ENCODE assay signal across 8 mouse cellular contexts in the genomic region with DNA sequence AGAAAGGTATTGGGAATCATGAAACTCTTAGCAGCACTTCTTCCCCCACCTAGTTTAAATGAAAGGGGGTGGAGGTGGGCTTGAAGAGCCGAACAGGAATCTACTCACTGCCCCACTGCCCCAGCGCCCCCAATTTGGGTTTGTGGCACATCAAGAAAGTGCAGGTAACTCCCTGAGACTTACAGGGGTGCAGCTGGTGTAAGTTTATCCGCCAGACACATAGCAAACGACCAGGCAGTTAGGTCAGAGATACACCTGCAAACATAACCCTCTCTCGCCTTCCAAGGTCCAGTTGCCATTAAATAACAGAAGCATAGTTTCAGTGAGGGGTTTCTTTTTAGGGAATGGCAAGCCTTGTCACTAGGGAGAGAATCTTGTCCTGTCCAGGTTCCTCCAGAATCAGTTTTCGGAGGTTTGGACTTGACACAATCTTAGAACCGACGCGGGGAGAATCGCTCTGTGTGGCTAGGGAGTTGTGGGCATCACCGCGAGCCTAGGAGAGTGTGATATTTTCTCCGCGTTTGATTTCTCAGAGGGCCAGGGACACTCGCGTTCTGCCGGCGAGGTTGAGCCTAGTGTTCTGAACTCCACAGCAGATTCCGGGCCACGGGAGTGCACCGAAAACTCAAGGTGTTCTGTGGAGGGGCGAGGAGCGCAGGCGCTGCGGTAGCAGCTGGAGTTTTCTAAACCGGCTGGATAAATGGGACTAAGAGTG. TPM values are rescaled to one million over a fixed set of nuclear protein-coding genes. Genes with fewer than 3 reads are reported as not detected.
A peak's percentile ranks its signal among the peaks of the same experiment; 100 is the strongest.
DNase-seq lines count a peak whose midpoint lies in the region; ATAC-seq and TF ChIP-seq lines count a peak whose summit lies in the region.

No protein-coding gene starts in this region.

- TF ChIP-seq CTCF in midbrain, postnatal 0 days (IDR thresholded peaks at IDR 0.05) = no peak

- no peaks in the 10 kb centered on the region for H3K36me3 ChIP-seq in heart, embryonic 16.5 days (ENCODE audit: control insufficient read depth, insufficient read depth)
- no peaks in the 10 kb centered on the region for H3K36me3 ChIP-seq in hindbrain, embryonic 15.5 days
- H3K36me3 ChIP-seq in midbrain, postnatal 0 days (ENCODE audit: insufficient read depth, low read length) = no peaks in the 10 kb centered on the region

- no peaks in the 10 kb centered on the region for H3K9me3 ChIP-seq in heart, embryonic 16.5 days (replicated peaks; ENCODE audit: control insufficient read depth, low read length)
- H3K9me3 ChIP-seq in hindbrain, embryonic 15.5 days = no peaks in the 10 kb centered on the region
- no peaks in the 10 kb centered on the region for H3K9me3 ChIP-seq in midbrain, postnatal 0 days (ENCODE audit: low read length)

- H3K27me3 ChIP-seq in heart, embryonic 16.5 days (ENCODE audit: control insufficient read depth, insufficient read depth, low read length) = peaks cover 82% of the 10 kb centered on the region
- peaks cover 18% of the 10 kb centered on the region for H3K27me3 ChIP-seq in hindbrain, embryonic 15.5 days
- H3K27me3 ChIP-seq in midbrain, postnatal 0 days (ENCODE audit: insufficient read depth, low read length) = peaks cover 11% of the 10 kb centered on the region; the same call in 1 of the 2 replicates

- 2% methylated on average over 26 of the region's 26 CpGs for WGBS in heart, embryonic 16.5 days
- under 1% methylated on average over 26 of the region's 26 CpGs for WGBS in hindbrain, embryonic 15.5 days
- under 1% methylated on average over 26 of the region's 26 CpGs for WGBS in midbrain, postnatal 0 days

- intact Hi-C loops in heart, postnatal 10 days (cut with DNase I) = no loop called here

- H3K9ac ChIP-seq in heart, embryonic 16.5 days (ENCODE audit: low read length) = no peak overlapping the region
- H3K9ac ChIP-seq in hindbrain, embryonic 15.5 days = peak overlapping the region; percentile 73
- peak overlapping the region; percentile 60 for H3K9ac ChIP-seq in midbrain, postnatal 0 days (replicated peaks; ENCODE audit: low read length, poor library complexity, severe bottlenecking)

- peaks cover 9% of the 10 kb centered on the region for H3K4me1 ChIP-seq in heart, embryonic 16.5 days (ENCODE audit: control insufficient read depth, insufficient read depth, low read length)
- peaks cover 25% of the 10 kb centered on the region for H3K4me1 ChIP-seq in hindbrain, embryonic 15.5 days (replicated peaks)
- no peaks in the 10 kb centered on the region; the same call in 1 of the 2 replicates for H3K4me1 ChIP-seq in midbrain, postnatal 0 days (ENCODE audit: insufficient read depth, low read length)

- H3K27ac ChIP-seq in heart, embryonic 16.5 days (ENCODE audit: low read length) = no peak overlapping the region
- H3K27ac ChIP-seq in hindbrain, embryonic 15.5 days (replicated peaks) = peak overlapping the region; percentile 89
- H3K27ac ChIP-seq in midbrain, postnatal 0 days (ENCODE audit: low read depth, low read length) = peak overlapping the region; percentile 78

- H3K4me2 ChIP-seq in heart, embryonic 16.5 days (ENCODE audit: low read depth, low read length) = peak overlapping the region; percentile 55
- H3K4me2 ChIP-seq in hindbrain, embryonic 15.5 days = peak overlapping the region; percentile 81
- H3K4me2 ChIP-seq in midbrain, postnatal 0 days (ENCODE audit: low read depth, low read length, poor library complexity, severe bottlenecking) = peak overlapping the region; percentile 89

- no peak for DNase-seq in heart, postnatal 10 days
- peak; percentile 6 for DNase-seq in embryo, embryonic 9.5 days (ENCODE audit: extremely low spot score)
- no peak for DNase-seq in midbrain, postnatal 0 days (ENCODE audit: low spot score)
- no peak for DNase-seq in urinary bladder, postnatal 10 days (ENCODE audit: low spot score)
- no peak for DNase-seq in spleen, postnatal 4 days (ENCODE audit: low spot score in 2 of 2)
- DNase-seq in cerebellum, adult 9-10 months = no peak

- ATAC-seq in heart, embryonic 16.5 days (replicated peaks; ENCODE audit: extremely low read depth, insufficient read depth, low FRiP score) = no peak
- no peak for ATAC-seq in hindbrain, embryonic 15.5 days (ENCODE audit: low FRiP score, low read depth)
- ATAC-seq in midbrain, postnatal 0 days (ENCODE audit: low FRiP score) = no peak; the same call in 1 of the 2 replicates

- H3K4me3 ChIP-seq in heart, embryonic 16.5 days (ENCODE audit: low read length) = peak overlapping the region; percentile 33
- peak overlapping the region; percentile 63 for H3K4me3 ChIP-seq in hindbrain, embryonic 15.5 days
- peak overlapping the region; percentile 58 for H3K4me3 ChIP-seq in midbrain, postnatal 0 days (ENCODE audit: low read depth, low read length)

RNA-seq across cellular contexts. Expression of gene Nxph1, which starts 2.5 kb away (rescaled TPM):
- polyA plus RNA-seq in heart, embryonic 16.5 days (2015; fragmentation: Nextera tagmentation; extraction: Ambion mirVana) = 0.09 and 0.22 TPM in 2 replicates
- total RNA-seq in heart, postnatal 10 days (2021) = not detected
- 84.8 and 85.6 TPM in 2 replicates for polyA plus RNA-seq in hindbrain, embryonic 15.5 days (2015; fragmentation: Nextera tagmentation; extraction: Ambion mirVana)
- total RNA-seq in midbrain, postnatal 0 days (2014; rRNA removed) = 75.5 and 77.7 TPM in 2 replicates
- 103 and 104 TPM in 2 replicates for polyA plus RNA-seq in midbrain, postnatal 0 days (2015; fragmentation: Nextera tagmentation; extraction: Ambion mirVana)

Comparison
In these comparisons a context has a peak if more than half of its experiments do, and no peak if none do; other contexts are left out.
1. RNA of gene Nxph1, which starts 2.5 kb away (polyA plus RNA-seq): 103 to 104 TPM in midbrain, postnatal 0 days and 84.8 to 85.6 TPM in hindbrain, embryonic 15.5 days; 0.09 to 0.22 TPM in heart, embryonic 16.5 days; every median in the first group is over 10 times any median in the second.
2. Peak in every context shown above with its lines, with median percentiles within 50 percentile points of each other: H3K4me2 ChIP-seq and H3K4me3 ChIP-seq.